Mouse (Mus musculus): ENCODE results near the gene Klrb1b. TPM values are rescaled to one million over a fixed set of nuclear protein-coding genes. Genes with fewer than 3 reads are reported as not detected.

The Klrb1b gene
- total RNA-seq, 1 experiment = not detected

DNA sequence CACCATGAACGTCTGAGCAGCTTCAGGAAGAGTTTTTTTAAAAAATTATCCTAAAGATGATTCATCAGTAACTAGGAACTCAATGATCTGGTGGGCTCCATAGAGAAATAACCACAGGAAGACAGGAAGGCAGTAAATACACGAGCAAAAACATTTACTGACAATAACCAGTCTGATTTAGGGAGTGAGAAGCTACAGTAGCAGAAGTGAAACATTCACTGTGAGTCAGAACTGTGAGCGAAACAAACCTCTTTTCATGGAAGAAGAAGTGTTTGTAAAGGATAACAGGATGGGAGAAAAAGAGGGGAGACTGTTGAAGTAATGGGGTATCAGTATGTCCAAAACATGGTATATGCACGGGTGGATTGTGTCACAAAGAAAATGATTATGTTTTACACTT, 3.7 kb upstream of the Klrb1b start:
- Histone ChIP-seq H3K9ac (ENCODE audit: insufficient read depth, low read depth, low read length, poor library complexity, severe bottlenecking) (no peak overlapping the region), H3K27ac (ENCODE audit: insufficient read depth, low read depth, low read length, poor library complexity, severe bottlenecking) (no peak overlapping the region), H3K9me3 (ENCODE audit: control insufficient read depth, insufficient read depth, low read depth, low read length) (0 out of 2 replicates have a peak, but pooled peaks cover 3% of the 10 kb centered on the region), H3K4me1 (ENCODE audit: control insufficient read depth in 2 of 2, insufficient read depth in 2 of 2, low read length in 2 of 2, poor library complexity in 1 of 2) (no peaks in the 10 kb centered on the region), H3K36me3 (ENCODE audit: control insufficient read depth, insufficient read depth, low read length, poor library complexity, severe bottlenecking) (no peaks in the 10 kb centered on the region), H3K4me3 (ENCODE audit: insufficient read depth in 1 of 2, low read depth in 1 of 2, low read length in 2 of 2, poor library complexity in 1 of 2, severe bottlenecking in 1 of 2) (no peak overlapping the region)
- in situ Hi-C loops (cut with MboI; ENCODE audit: low sequenced_read_pairs in 2 of 2, unreplicated experiment in 2 of 2) = no loop called here
- TF ChIP-seq ZNF384 (IDR thresholded peaks at IDR 0.05; ENCODE audit: low read depth, low read length) (no peak), CHD2 (IDR thresholded peaks at IDR 0.05; ENCODE audit: low read depth, low read length) (no peak), MAFK (IDR thresholded peaks at IDR 0.05; ENCODE audit: insufficient read depth, low read depth, low read length) (no peak), ZC3H11A (IDR thresholded peaks at IDR 0.05; ENCODE audit: borderline replicate concordance, low read depth, low read length) (no peak), HCFC1 (IDR thresholded peaks at IDR 0.05; ENCODE audit: borderline replicate concordance, insufficient read depth, low read length) (no peak)
- DNase-seq (ENCODE audit: low read depth, low spot score) = no peak

DNA sequence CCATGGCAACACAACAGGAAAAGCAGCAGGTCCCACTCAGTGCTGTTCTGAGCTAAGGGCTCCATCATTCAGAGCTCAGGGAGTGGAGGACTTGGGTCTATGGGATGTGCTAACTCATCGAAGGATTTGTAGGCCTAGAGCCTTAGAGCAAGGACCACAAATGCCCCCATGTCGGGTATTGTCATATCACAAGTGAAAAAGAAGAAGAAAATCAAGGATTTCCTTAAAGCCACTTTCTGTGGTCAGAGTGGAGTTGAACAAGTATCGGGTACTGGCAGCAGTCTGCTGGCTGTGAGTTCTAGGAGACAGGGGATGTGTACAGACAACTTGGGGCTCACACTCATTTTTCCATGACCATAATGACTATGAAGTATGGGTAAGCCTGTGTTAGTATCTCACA, 650 bp upstream of the Klrb1b start:
- TF ChIP-seq MAFK (IDR thresholded peaks at IDR 0.05; ENCODE audit: insufficient read depth, low read depth, low read length) (no peak), CHD2 (IDR thresholded peaks at IDR 0.05; ENCODE audit: low read depth, low read length) (no peak), HCFC1 (IDR thresholded peaks at IDR 0.05; ENCODE audit: borderline replicate concordance, insufficient read depth, low read length) (no peak), ZC3H11A (IDR thresholded peaks at IDR 0.05; ENCODE audit: borderline replicate concordance, low read depth, low read length) (no peak), ZNF384 (IDR thresholded peaks at IDR 0.05; ENCODE audit: low read depth, low read length) (no peak)
- in situ Hi-C loops (cut with MboI; ENCODE audit: low sequenced_read_pairs in 2 of 2, unreplicated experiment in 2 of 2) = no loop called here
- Histone ChIP-seq H3K9me3 (ENCODE audit: control insufficient read depth, insufficient read depth, low read depth, low read length) (peaks cover 5% of the 10 kb centered on the region; the same call in 1 of the 2 replicates), H3K4me3 (ENCODE audit: insufficient read depth in 1 of 2, low read depth in 1 of 2, low read length in 2 of 2, poor library complexity in 1 of 2, severe bottlenecking in 1 of 2) (no peak overlapping the region), H3K27ac (ENCODE audit: insufficient read depth, low read depth, low read length, poor library complexity, severe bottlenecking) (no peak overlapping the region), H3K4me1 (ENCODE audit: control insufficient read depth in 2 of 2, insufficient read depth in 2 of 2, low read length in 2 of 2, poor library complexity in 1 of 2) (no peaks in the 10 kb centered on the region), H3K9ac (ENCODE audit: insufficient read depth, low read depth, low read length, poor library complexity, severe bottlenecking) (no peak overlapping the region), H3K36me3 (ENCODE audit: control insufficient read depth, insufficient read depth, low read length, poor library complexity, severe bottlenecking) (no peaks in the 10 kb centered on the region)
- no peak for DNase-seq (ENCODE audit: low read depth, low spot score)

DNA sequence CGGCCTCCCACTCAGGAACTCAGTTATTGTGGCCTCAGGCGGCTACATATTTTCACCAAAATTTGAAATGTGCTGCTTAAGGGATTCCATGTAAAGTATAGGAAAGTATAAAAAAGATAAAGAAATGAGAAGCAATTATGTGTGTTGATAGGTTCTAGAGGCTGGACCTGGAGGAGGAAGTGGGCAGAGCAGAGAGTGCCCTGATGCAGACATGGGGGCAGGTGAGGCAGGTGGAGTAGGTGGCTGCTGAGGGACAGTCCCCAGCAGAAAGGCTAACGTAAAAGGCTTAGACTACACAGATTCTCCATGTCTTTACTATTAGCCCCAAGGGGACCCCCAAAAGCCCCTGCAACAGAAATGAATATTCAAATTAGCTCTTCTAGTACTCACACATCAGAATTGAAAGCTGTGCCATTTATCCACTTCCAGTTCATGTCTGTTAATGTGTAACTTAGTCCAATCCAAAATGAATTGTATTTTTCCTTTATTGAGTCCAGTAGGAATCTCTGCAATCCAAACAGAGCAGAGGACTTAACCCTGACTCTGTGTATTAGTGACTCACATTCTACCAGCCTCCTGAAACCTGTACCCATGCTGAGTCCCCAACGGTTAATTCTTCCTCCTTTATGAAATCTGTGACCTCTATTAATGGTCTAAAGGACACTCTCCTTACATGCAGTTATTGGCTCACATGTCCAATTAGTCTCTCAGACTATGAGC, 7.9 kb downstream of the Klrb1b start:
- no peak overlapping the region for H3K27ac ChIP-seq (ENCODE audit: insufficient read depth, low read depth, low read length, poor library complexity, severe bottlenecking)
- H3K4me1 ChIP-seq (ENCODE audit: control insufficient read depth in 2 of 2, insufficient read depth in 2 of 2, low read length in 2 of 2, poor library complexity in 1 of 2) = peaks cover 0 to 3% of the 10 kb centered on the region in 2 experiments; a peak in 2 of 4 replicates
- no peak for DNase-seq (ENCODE audit: low read depth, low spot score)
- peaks cover 1% of the 10 kb centered on the region; the same call in 1 of the 2 replicates for H3K9me3 ChIP-seq (ENCODE audit: control insufficient read depth, insufficient read depth, low read depth, low read length)
- H3K4me3 ChIP-seq (ENCODE audit: insufficient read depth in 1 of 2, low read depth in 1 of 2, low read length in 2 of 2, poor library complexity in 1 of 2, severe bottlenecking in 1 of 2) = no peak overlapping the region
- TF ChIP-seq MAFK (IDR thresholded peaks at IDR 0.05; ENCODE audit: insufficient read depth, low read depth, low read length) = no peak
- TF ChIP-seq CHD2 (IDR thresholded peaks at IDR 0.05; ENCODE audit: low read depth, low read length) = no peak
- TF ChIP-seq HCFC1 (IDR thresholded peaks at IDR 0.05; ENCODE audit: borderline replicate concordance, insufficient read depth, low read length) = no peak
- no peak for TF ChIP-seq ZNF384 (IDR thresholded peaks at IDR 0.05; ENCODE audit: low read depth, low read length)
- no peak for TF ChIP-seq ZC3H11A (IDR thresholded peaks at IDR 0.05; ENCODE audit: borderline replicate concordance, low read depth, low read length)
- in situ Hi-C loops (cut with MboI; ENCODE audit: low sequenced_read_pairs in 2 of 2, unreplicated experiment in 2 of 2) = loop anchor here in 1 of 2 experiments (5.0 kb wide), 1 partner anchor 36 kb away; no protein-coding TSS in a partner anchor
- H3K36me3 ChIP-seq (ENCODE audit: control insufficient read depth, insufficient read depth, low read length, poor library complexity, severe bottlenecking) = no peaks in the 10 kb centered on the region
- no peak overlapping the region for H3K9ac ChIP-seq (ENCODE audit: insufficient read depth, low read depth, low read length, poor library complexity, severe bottlenecking)

DNA sequence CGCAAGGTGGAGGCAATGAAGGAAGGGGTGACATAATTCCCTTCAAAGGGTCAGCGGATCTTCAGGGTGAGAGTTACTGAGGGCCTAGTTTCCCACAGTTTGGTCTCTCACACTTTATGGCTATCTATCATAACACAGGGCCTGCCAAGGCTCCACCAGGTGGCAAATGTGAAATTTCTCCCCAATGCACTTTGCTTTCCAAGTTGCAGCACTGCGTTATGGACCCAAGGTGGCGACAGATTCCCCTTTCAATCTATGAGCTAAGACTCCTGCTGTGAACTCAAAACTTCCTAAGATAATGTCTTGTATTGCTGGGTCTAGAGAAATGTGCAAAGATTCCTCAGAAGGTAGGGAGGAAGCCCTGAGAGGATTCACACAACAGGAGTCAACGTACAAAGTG, 17.6 kb downstream of the Klrb1b start:
- TF ChIP-seq CHD2 (IDR thresholded peaks at IDR 0.05; ENCODE audit: low read depth, low read length) (no peak), ZNF384 (IDR thresholded peaks at IDR 0.05; ENCODE audit: low read depth, low read length) (no peak), HCFC1 (IDR thresholded peaks at IDR 0.05; ENCODE audit: borderline replicate concordance, insufficient read depth, low read length) (no peak), ZC3H11A (IDR thresholded peaks at IDR 0.05; ENCODE audit: borderline replicate concordance, low read depth, low read length) (no peak), MAFK (IDR thresholded peaks at IDR 0.05; ENCODE audit: insufficient read depth, low read depth, low read length) (no peak)
- Histone ChIP-seq H3K27ac (ENCODE audit: insufficient read depth, low read depth, low read length, poor library complexity, severe bottlenecking) (no peak overlapping the region), H3K4me1 (ENCODE audit: control insufficient read depth in 2 of 2, insufficient read depth in 2 of 2, low read length in 2 of 2, poor library complexity in 1 of 2) (no peaks in the 10 kb centered on the region), H3K9ac (ENCODE audit: insufficient read depth, low read depth, low read length, poor library complexity, severe bottlenecking) (no peak overlapping the region), H3K9me3 (ENCODE audit: control insufficient read depth, insufficient read depth, low read depth, low read length) (peaks cover 3% of the 10 kb centered on the region; the same call in 1 of the 2 replicates), H3K36me3 (ENCODE audit: control insufficient read depth, insufficient read depth, low read length, poor library complexity, severe bottlenecking) (no peaks in the 10 kb centered on the region), H3K4me3 (ENCODE audit: insufficient read depth in 1 of 2, low read depth in 1 of 2, low read length in 2 of 2, poor library complexity in 1 of 2, severe bottlenecking in 1 of 2) (no peak overlapping the region)
- no peak for DNase-seq (ENCODE audit: low read depth, low spot score)
- in situ Hi-C loops (cut with MboI; ENCODE audit: low sequenced_read_pairs in 2 of 2, unreplicated experiment in 2 of 2) = no loop called here

Measured in ES-E14 (cell line).